Mouse (Mus musculus): Measurements from ENCODE around the gene Gper1. TPM values are rescaled to one million over a fixed set of nuclear protein-coding genes. Genes with fewer than 3 reads are reported as not detected.

The Gper1 gene
- total and polyA plus RNA-seq, 2 experiments from 2014 or later, result 6.8 to 9.1 TPM

DNA sequence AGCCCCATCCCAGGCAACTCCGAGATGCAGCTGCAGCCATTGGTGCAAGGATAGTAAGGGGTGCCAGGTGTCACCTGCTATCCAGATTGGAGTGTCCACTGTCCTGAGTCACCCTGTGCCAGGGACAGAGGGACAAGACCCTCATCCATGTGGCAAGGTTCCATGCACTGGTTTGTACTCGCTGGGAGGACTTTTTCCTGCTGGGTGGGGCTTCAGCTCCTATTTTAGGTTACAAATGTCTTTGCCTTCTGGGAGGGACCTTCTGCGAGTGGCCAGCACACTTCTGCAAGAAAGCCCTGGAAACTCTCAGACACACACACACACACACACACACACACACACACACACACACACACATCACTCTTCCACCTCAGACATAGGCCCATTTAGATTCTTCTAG is 17.0 kb upstream of the Gper1 start:
- Histone ChIP-seq H3K27me3 (ENCODE audit: insufficient read depth, low read length) (no peaks in the 10 kb centered on the region), H3K36me3 (ENCODE audit: insufficient read depth) (no peaks in the 10 kb centered on the region; the same call in 1 of the 2 replicates), H3K9me3 (ENCODE audit: low read length) (no peaks in the 10 kb centered on the region), H3K4me1 (ENCODE audit: insufficient read depth) (no peaks in the 10 kb centered on the region), H3K4me3 (ENCODE audit: low read depth, low read length) (no peak overlapping the region), H3K4me2 (ENCODE audit: low read depth) (no peak overlapping the region), H3K27ac (ENCODE audit: low read depth, low read length) (no peak overlapping the region), H3K9ac (no peak overlapping the region)
- no peak for DNase-seq
- TF ChIP-seq CTCF (IDR thresholded peaks at IDR 0.05; ENCODE audit: low read depth), result no peak
- no peak for ATAC-seq
- WGBS, result 85% methylated on average over 3 of the region's 3 CpGs

GRCm38 (mm10) chr5:139407121-139407885 is 15.6 kb upstream of the Gper1 start:
- Histone ChIP-seq H3K4me3 (ENCODE audit: low read depth, low read length) (no peak overlapping the region), H3K9ac (no peak overlapping the region), H3K27ac (ENCODE audit: low read depth, low read length) (no peak overlapping the region), H3K36me3 (ENCODE audit: insufficient read depth) (no peaks in the 10 kb centered on the region; the same call in 1 of the 2 replicates), H3K4me1 (ENCODE audit: insufficient read depth) (no peaks in the 10 kb centered on the region), H3K4me2 (ENCODE audit: low read depth) (no peak overlapping the region), H3K27me3 (ENCODE audit: insufficient read depth, low read length) (no peaks in the 10 kb centered on the region), H3K9me3 (ENCODE audit: low read length) (no peaks in the 10 kb centered on the region)
- DNase-seq, result no peak
- TF ChIP-seq CTCF (IDR thresholded peaks at IDR 0.05; ENCODE audit: low read depth), result no peak
- WGBS, result 84% methylated on average over 14 of the region's 14 CpGs
- no peak for ATAC-seq

GRCm38 (mm10) chr5:139408511-139408910 is 14.4 kb upstream of the Gper1 start:
- no peak overlapping the region for H3K27ac ChIP-seq (ENCODE audit: low read depth, low read length)
- no peaks in the 10 kb centered on the region for H3K9me3 ChIP-seq (ENCODE audit: low read length)
- no peaks in the 10 kb centered on the region for H3K27me3 ChIP-seq (ENCODE audit: insufficient read depth, low read length)
- DNase-seq (no peak), ATAC-seq (no peak)
- H3K36me3 ChIP-seq (ENCODE audit: insufficient read depth), result no peaks in the 10 kb centered on the region; the same call in 1 of the 2 replicates
- no peak overlapping the region for H3K9ac ChIP-seq
- TF ChIP-seq CTCF (IDR thresholded peaks at IDR 0.05; ENCODE audit: low read depth), result no peak
- H3K4me1 ChIP-seq (ENCODE audit: insufficient read depth), result no peaks in the 10 kb centered on the region
- no peak overlapping the region for H3K4me2 ChIP-seq (ENCODE audit: low read depth)
- 84% methylated on average over 7 of the region's 7 CpGs for WGBS
- H3K4me3 ChIP-seq (ENCODE audit: low read depth, low read length), result no peak overlapping the region

DNA sequence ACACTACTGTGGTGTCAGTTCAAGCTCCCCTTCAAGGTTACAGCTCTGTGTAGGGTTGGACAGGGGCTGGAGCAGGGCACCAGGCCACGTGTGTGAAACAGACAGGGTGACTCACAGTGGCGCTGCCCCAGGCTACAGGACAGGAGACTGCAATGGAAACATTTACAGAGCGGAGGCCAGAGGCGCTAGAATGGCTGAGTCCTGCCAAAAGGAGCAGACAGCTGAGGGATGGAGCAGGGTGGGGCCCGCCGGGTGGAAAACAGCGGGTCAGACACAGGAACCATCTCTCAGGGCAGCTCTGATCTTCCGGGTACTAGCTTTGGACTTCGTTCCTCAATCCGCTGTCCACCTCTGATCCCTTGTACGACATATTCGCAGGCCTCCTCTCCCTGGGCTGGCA is 13.5 kb upstream of the Gper1 start:
- no peak for DNase-seq
- H3K4me3 ChIP-seq (ENCODE audit: low read depth, low read length), result no peak overlapping the region
- no peak overlapping the region for H3K4me2 ChIP-seq (ENCODE audit: low read depth)
- no peaks in the 10 kb centered on the region for H3K27me3 ChIP-seq (ENCODE audit: insufficient read depth, low read length)
- H3K9me3 ChIP-seq (ENCODE audit: low read length), result no peaks in the 10 kb centered on the region
- no peak overlapping the region for H3K27ac ChIP-seq (ENCODE audit: low read depth, low read length)
- no peak overlapping the region for H3K9ac ChIP-seq
- no peaks in the 10 kb centered on the region for H3K4me1 ChIP-seq (ENCODE audit: insufficient read depth)
- no peak for ATAC-seq
- TF ChIP-seq CTCF (IDR thresholded peaks at IDR 0.05; ENCODE audit: low read depth), result no peak
- 79% methylated on average over 12 of the region's 12 CpGs for WGBS
- no peaks in the 10 kb centered on the region; the same call in 1 of the 2 replicates for H3K36me3 ChIP-seq (ENCODE audit: insufficient read depth)

DNA sequence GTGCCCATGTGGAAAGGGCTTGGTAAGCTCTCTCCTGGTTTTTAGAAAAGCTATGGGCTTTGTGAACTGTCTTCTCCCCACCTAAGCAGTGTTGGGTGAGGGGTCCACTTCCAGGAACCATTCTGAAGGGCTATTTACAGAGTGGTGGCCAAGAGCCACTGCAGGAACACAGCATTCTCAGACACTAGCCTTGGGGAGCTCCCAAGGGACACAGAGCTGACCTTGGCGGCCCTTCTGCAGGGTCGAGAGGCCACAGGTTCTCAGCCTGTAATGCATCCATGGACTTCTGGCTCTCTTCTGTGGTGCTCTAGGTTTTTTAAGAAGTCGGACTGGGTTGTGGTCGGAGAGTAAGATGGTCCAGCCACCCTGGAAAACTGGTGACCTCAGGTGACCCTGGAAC is 12.9 kb upstream of the Gper1 start:
- DNase-seq (no peak), ATAC-seq (no peak)
- H3K9me3 ChIP-seq (ENCODE audit: low read length), result no peaks in the 10 kb centered on the region
- no peaks in the 10 kb centered on the region for H3K27me3 ChIP-seq (ENCODE audit: insufficient read depth, low read length)
- H3K4me1 ChIP-seq (ENCODE audit: insufficient read depth), result no peaks in the 10 kb centered on the region
- no peak overlapping the region for H3K4me3 ChIP-seq (ENCODE audit: low read depth, low read length)
- H3K4me2 ChIP-seq (ENCODE audit: low read depth), result no peak overlapping the region
- no peak for TF ChIP-seq CTCF (IDR thresholded peaks at IDR 0.05; ENCODE audit: low read depth)
- WGBS, result 84% methylated on average over 4 of the region's 4 CpGs
- no peak overlapping the region for H3K27ac ChIP-seq (ENCODE audit: low read depth, low read length)
- H3K36me3 ChIP-seq (ENCODE audit: insufficient read depth), result no peaks in the 10 kb centered on the region; the same call in 1 of the 2 replicates
- no peak overlapping the region for H3K9ac ChIP-seq

DNA sequence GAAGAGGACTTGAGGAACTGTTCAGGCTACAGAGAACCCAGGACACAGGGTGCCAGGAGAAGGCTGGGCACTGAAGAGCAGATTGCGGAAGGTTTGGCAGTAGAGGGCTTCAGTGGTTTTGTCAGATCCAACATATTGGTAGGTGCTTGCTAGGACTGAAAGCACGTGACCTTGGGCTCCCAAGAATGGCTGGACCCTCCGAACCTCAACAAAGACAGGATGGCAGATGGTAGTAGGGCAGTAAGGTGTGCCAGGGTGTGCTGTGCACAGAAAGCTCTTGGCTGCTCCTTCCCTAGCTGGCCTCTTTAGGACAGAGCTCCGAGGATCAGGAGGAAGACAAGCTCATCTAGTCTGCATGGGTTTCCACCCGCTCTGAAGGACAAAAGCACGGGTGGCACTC is 11.8 kb upstream of the Gper1 start:
- no peak overlapping the region for H3K4me2 ChIP-seq (ENCODE audit: low read depth)
- ATAC-seq (no peak), DNase-seq (no peak)
- no peaks in the 10 kb centered on the region for H3K9me3 ChIP-seq (ENCODE audit: low read length)
- H3K9ac ChIP-seq, result no peak overlapping the region
- no peak overlapping the region for H3K27ac ChIP-seq (ENCODE audit: low read depth, low read length)
- 90% methylated on average over 6 of the region's 6 CpGs for WGBS
- TF ChIP-seq CTCF (IDR thresholded peaks at IDR 0.05; ENCODE audit: low read depth), result no peak
- H3K4me3 ChIP-seq (ENCODE audit: low read depth, low read length), result no peak overlapping the region
- no peaks in the 10 kb centered on the region; the same call in 1 of the 2 replicates for H3K36me3 ChIP-seq (ENCODE audit: insufficient read depth)
- H3K4me1 ChIP-seq (ENCODE audit: insufficient read depth), result no peaks in the 10 kb centered on the region
- no peaks in the 10 kb centered on the region for H3K27me3 ChIP-seq (ENCODE audit: insufficient read depth, low read length)

DNA sequence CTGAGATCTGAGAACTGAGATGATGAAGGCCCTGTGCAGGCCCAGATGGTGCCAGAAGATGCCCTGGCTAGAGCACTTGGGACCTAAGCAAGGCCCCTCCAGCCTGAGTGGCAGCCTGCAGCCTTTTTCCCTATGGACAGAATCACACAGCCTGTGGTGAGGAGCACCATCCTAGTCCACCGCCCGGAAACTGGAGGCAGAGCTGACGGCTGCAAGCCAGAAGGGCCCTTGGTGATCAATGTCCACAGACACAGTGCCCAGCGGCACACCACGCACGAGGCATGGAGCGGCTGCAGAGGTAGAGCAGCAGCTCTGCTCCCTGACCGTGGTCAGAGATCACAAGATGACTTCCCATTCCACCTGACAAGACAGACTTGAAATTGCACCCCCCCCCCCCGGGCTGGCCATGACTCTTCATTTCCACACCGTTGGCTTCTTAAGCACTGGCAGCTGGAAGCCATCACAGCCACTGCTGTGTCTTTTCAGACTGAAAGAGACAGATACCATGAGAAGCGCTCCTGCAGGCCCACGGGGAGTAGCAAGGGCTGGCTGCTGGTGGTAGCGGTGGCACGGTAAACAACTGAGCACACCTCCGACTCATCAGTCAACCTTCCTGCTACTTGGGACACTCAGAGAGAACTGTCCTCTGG is 11.2 kb upstream of the Gper1 start:
- no peak overlapping the region for H3K4me2 ChIP-seq (ENCODE audit: low read depth)
- no peak overlapping the region for H3K27ac ChIP-seq (ENCODE audit: low read depth, low read length)
- H3K9ac ChIP-seq, result no peak overlapping the region
- no peak for DNase-seq
- WGBS, result 80% methylated on average over 15 of the region's 15 CpGs
- H3K36me3 ChIP-seq (ENCODE audit: insufficient read depth), result no peaks in the 10 kb centered on the region; the same call in 1 of the 2 replicates
- ATAC-seq, result no peak
- no peak for TF ChIP-seq CTCF (IDR thresholded peaks at IDR 0.05; ENCODE audit: low read depth)
- H3K4me1 ChIP-seq (ENCODE audit: insufficient read depth), result no peaks in the 10 kb centered on the region
- no peak overlapping the region for H3K4me3 ChIP-seq (ENCODE audit: low read depth, low read length)
- H3K27me3 ChIP-seq (ENCODE audit: insufficient read depth, low read length), result no peaks in the 10 kb centered on the region
- H3K9me3 ChIP-seq (ENCODE audit: low read length), result no peaks in the 10 kb centered on the region

Measured in forebrain, postnatal 0 days (tissue).